ENCODE assay signal across 17 mouse cellular contexts in genomic region chr19:24257962-24258361, GRCm38 (mm10). TPM values are rescaled to one million over a fixed set of nuclear protein-coding genes. Genes with fewer than 3 reads are reported as not detected.
DNase-seq lines count a peak whose midpoint lies in the region; ATAC-seq and TF ChIP-seq lines count a peak whose summit lies in the region.
"Had no signal": no experiment of that assay in that cellular context is flagged by ENCODE, and none has a peak within 500 bp of the region (broad histone marks: within the 10 kb centered on the region; RNA-seq: fewer than 3 reads in every experiment).

No protein-coding gene starts in this region.

- no peaks in the 10 kb centered on the region for H3K9me3 ChIP-seq in heart, embryonic 11.5 days (replicated peaks; ENCODE audit: control insufficient read depth, low read length)
- no peaks in the 10 kb centered on the region for H3K9me3 ChIP-seq in lung, embryonic 16.5 days (ENCODE audit: control insufficient read depth, low read length)
- H3K9me3 ChIP-seq: liver, embryonic 15.5 days; megakaryocyte, embryonic 14.5 days; midbrain, embryonic 15.5 days; neural tube, embryonic 15.5 days had no signal

- peaks cover 3% of the 10 kb centered on the region; the same call in 1 of the 2 replicates for H3K36me3 ChIP-seq in heart, embryonic 11.5 days (ENCODE audit: control insufficient read depth, insufficient read depth, low read length)
- H3K36me3 ChIP-seq in kidney, adult 2 months (ENCODE audit: control insufficient read depth, insufficient read depth, low read length), result no peaks in the 10 kb centered on the region
- H3K36me3 ChIP-seq in lung, embryonic 16.5 days (ENCODE audit: control insufficient read depth, insufficient read depth, low read length), result no peaks in the 10 kb centered on the region
- H3K36me3 ChIP-seq in small intestine, adult 2 months (ENCODE audit: control insufficient read depth, insufficient read depth, low read length), result no peaks in the 10 kb centered on the region
- H3K36me3 ChIP-seq: midbrain, embryonic 15.5 days had no signal

- H3K4me3 ChIP-seq in heart, embryonic 11.5 days (ENCODE audit: low read depth, low read length), result no peak overlapping the region
- H3K4me3 ChIP-seq in kidney, adult 2 months (ENCODE audit: insufficient read depth, low read depth, low read length), result no peak overlapping the region
- H3K4me3 ChIP-seq in lung, embryonic 16.5 days (ENCODE audit: low read length), result no peak overlapping the region
- H3K4me3 ChIP-seq in small intestine, adult 2 months (ENCODE audit: low read depth, low read length), result no peak overlapping the region
- H3K4me3 ChIP-seq: liver, embryonic 15.5 days; megakaryocyte, embryonic 14.5 days; midbrain, embryonic 15.5 days; neural tube, embryonic 15.5 days had no signal

- intact Hi-C loops in heart, postnatal 14 days (cut with DNase I), result no loop called here

- no peak overlapping the region for H3K4me2 ChIP-seq in heart, embryonic 11.5 days
- no peak overlapping the region for H3K4me2 ChIP-seq in lung, embryonic 16.5 days (ENCODE audit: low read depth, low read length)
- H3K4me2 ChIP-seq: hindbrain, embryonic 14.5 days; liver, embryonic 15.5 days; midbrain, embryonic 15.5 days; neural tube, embryonic 15.5 days had no signal

- no peak for TF ChIP-seq CTCF in kidney, adult 2 months (conservative IDR thresholded peaks at IDR 0.05; ENCODE audit: insufficient read depth, insufficient read length, low read depth, low read length)
- TF ChIP-seq CTCF in small intestine, adult 2 months (IDR thresholded peaks at IDR 0.05; ENCODE audit: extremely low read depth, insufficient read length, insufficient replicate concordance, low read depth, low read length), result no peak

- peaks cover 14% of the 10 kb centered on the region; the same call in 1 of the 2 replicates for H3K4me1 ChIP-seq in heart, embryonic 11.5 days (ENCODE audit: control insufficient read depth, insufficient read depth, low read length)
- peaks cover 4% of the 10 kb centered on the region; the same call in 1 of the 2 replicates for H3K4me1 ChIP-seq in kidney, adult 2 months (ENCODE audit: control insufficient read depth, insufficient read depth, low read length)
- H3K4me1 ChIP-seq in lung, embryonic 16.5 days (replicated peaks; ENCODE audit: control insufficient read depth, insufficient read depth, low read length), result peaks cover 15% of the 10 kb centered on the region
- H3K4me1 ChIP-seq in small intestine, adult 2 months (ENCODE audit: control insufficient read depth, insufficient read depth, insufficient read length, low read length), result peaks cover 15% of the 10 kb centered on the region; the same call in 1 of the 2 replicates
- H3K4me1 ChIP-seq: midbrain, embryonic 15.5 days; neural tube, embryonic 15.5 days had no signal

- DNase-seq in heart, postnatal 14 days, result no peak
- no peak for DNase-seq in kidney, adult 2 months
- no peak for DNase-seq in kidney, adult 18-20 months
- DNase-seq in lung, postnatal 36 days, result no peak
- DNase-seq: cerebellum, adult 18-20 months; cerebellum, postnatal 36 days; spleen, adult 18-20 months; thymus, adult 2 months had no signal

- no peaks in the 10 kb centered on the region for H3K27me3 ChIP-seq in heart, embryonic 11.5 days (ENCODE audit: control insufficient read depth, insufficient read depth, low read length)
- H3K27me3 ChIP-seq in kidney, adult 2 months (replicated peaks; ENCODE audit: control insufficient read depth, insufficient read depth, low read length), result no peaks in the 10 kb centered on the region
- no peaks in the 10 kb centered on the region for H3K27me3 ChIP-seq in lung, embryonic 16.5 days (ENCODE audit: control insufficient read depth, insufficient read depth, low read depth, low read length)
- no peaks in the 10 kb centered on the region for H3K27me3 ChIP-seq in small intestine, adult 2 months (ENCODE audit: control insufficient read depth, insufficient read depth, low read length)
- H3K27me3 ChIP-seq: CH12.LX; liver, embryonic 15.5 days; megakaryocyte, embryonic 14.5 days; midbrain, embryonic 15.5 days; neural tube, embryonic 15.5 days had no signal

- H3K27ac ChIP-seq in heart, embryonic 11.5 days (ENCODE audit: low read depth, low read length), result peak overlapping the region; percentile 32; the same call in 1 of the 2 replicates
- peak overlapping the region; percentile 2; the same call in 1 of the 2 replicates for H3K27ac ChIP-seq in kidney, adult 2 months (ENCODE audit: insufficient read depth, low read depth, low read length)
- peak overlapping the region; percentile 71 for H3K27ac ChIP-seq in lung, embryonic 16.5 days (ENCODE audit: low read length)
- peak overlapping the region; percentile 52 for H3K27ac ChIP-seq in small intestine, adult 2 months (ENCODE audit: insufficient read depth, low read depth, low read length)
- H3K27ac ChIP-seq: hindbrain, embryonic 14.5 days; liver, embryonic 15.5 days; midbrain, embryonic 15.5 days; neural tube, embryonic 15.5 days had no signal

- WGBS in heart, embryonic 11.5 days (ENCODE audit: insufficient replicate concordance), result 87% methylated on average over 6 of the region's 6 CpGs
- 86% methylated on average over 6 of the region's 6 CpGs for WGBS in kidney, adult 2 months
- WGBS in lung, embryonic 16.5 days, result 53% methylated on average over 6 of the region's 6 CpGs
- 43% methylated on average over 6 of the region's 6 CpGs for WGBS in small intestine, adult 2 months

- no peak for ATAC-seq in heart, embryonic 11.5 days (replicated peaks; ENCODE audit: insufficient number of reproducible peaks, low FRiP score, low TSS enrichment)
- peak; percentile 60; the same call in 1 of the 2 replicates for ATAC-seq in lung, embryonic 16.5 days (ENCODE audit: low read depth)
- ATAC-seq: midbrain, embryonic 15.5 days had no signal

- H3K9ac ChIP-seq in heart, embryonic 11.5 days (ENCODE audit: low read depth, low read length), result no peak overlapping the region
- H3K9ac ChIP-seq in lung, embryonic 16.5 days (ENCODE audit: low read length), result no peak overlapping the region
- H3K9ac ChIP-seq: hindbrain, embryonic 14.5 days; liver, embryonic 15.5 days; midbrain, embryonic 15.5 days; neural tube, embryonic 15.5 days had no signal

- TF ChIP-seq POLR2A in kidney, adult 2 months (IDR thresholded peaks at IDR 0.05; ENCODE audit: low read depth, low read length), result no peak
- TF ChIP-seq POLR2A in small intestine, adult 2 months (IDR thresholded peaks at IDR 0.05; ENCODE audit: low read depth, low read length), result no peak

RNA-seq across cellular contexts. Expression of gene Fxn, which starts 22.4 kb away (rescaled TPM):
- polyA plus RNA-seq in heart, embryonic 11.5 days (2014; fragmentation: Nextera tagmentation; extraction: Ambion mirVana), result 60.3 and 67.0 TPM in 2 replicates
- total RNA-seq in heart, postnatal 14 days (2021), result 10 to 100 TPM; 22.4 to 26.0 TPM
- polyA plus RNA-seq in kidney, adult 2 months (2012; rRNA removed), result 25.7 and 29.2 TPM in 2 replicates
- 45.9 and 47.5 TPM in 2 replicates for polyA plus RNA-seq in lung, embryonic 16.5 days (2015; fragmentation: Nextera tagmentation; extraction: Ambion mirVana)
- 7.7 and 9.1 TPM in 2 replicates for polyA plus RNA-seq in small intestine, adult 2 months (2012; rRNA removed)

RNA-seq across cellular contexts. Expression of gene Tjp2, which starts 33.1 kb away (rescaled TPM):
- polyA plus RNA-seq in heart, embryonic 11.5 days (2014; fragmentation: Nextera tagmentation; extraction: Ambion mirVana), result 21.3 and 25.0 TPM in 2 replicates
- total RNA-seq in heart, postnatal 14 days (2021), result 10 to 100 TPM; 20.3 to 23.1 TPM
- polyA plus RNA-seq in kidney, adult 2 months (2012; rRNA removed), result 13.0 and 13.4 TPM in 2 replicates
- polyA plus RNA-seq in lung, embryonic 16.5 days (2015; fragmentation: Nextera tagmentation; extraction: Ambion mirVana), result 34.6 and 36.6 TPM in 2 replicates
- 24.9 and 74.0 TPM in 2 replicates for polyA plus RNA-seq in small intestine, adult 2 months (2012; rRNA removed)

Comparison
In these comparisons a context has a peak if more than half of its experiments do, and no peak if none do; other contexts are left out.
1. H3K27ac ChIP-seq: peak in every context shown above with its lines; median percentile 71 in lung, embryonic 16.5 days; 52 in small intestine, adult 2 months; 32 in heart, embryonic 11.5 days; 2 in kidney, adult 2 months.